Mouse (Mus musculus): ENCODE data around the gene Mrgpra1.
"Not testable (repeated sequence)": the region's sequence is repeated elsewhere in the genome, so short reads cannot be mapped to it uniquely, and the experiment has no call there.

Mrgpra1 gene

DNA sequence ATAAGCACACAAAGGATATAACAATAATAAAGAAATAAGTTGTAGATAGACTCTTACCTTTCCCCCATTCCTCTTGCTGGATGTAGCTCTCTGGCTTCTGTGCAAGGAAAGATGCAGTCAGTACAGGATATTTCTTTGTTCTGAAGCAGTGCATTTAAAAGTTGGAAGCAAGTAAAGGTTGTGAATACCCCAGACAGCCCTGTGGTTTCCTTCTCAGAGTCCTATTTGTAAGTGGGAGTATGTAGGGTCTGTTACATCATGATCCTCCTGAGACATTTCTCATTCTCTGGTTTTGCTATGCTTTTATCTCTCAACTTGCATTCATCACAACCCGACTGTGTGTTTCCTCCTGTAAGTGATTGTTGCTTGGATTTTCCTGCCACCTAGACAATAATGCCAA, at the start of gene Mrgpra1:
Gene Mrgpra1, minus strand, starts transcription at position 101 of the 400 bp plus-strand sequence.
- no peak for DNase-seq

DNA sequence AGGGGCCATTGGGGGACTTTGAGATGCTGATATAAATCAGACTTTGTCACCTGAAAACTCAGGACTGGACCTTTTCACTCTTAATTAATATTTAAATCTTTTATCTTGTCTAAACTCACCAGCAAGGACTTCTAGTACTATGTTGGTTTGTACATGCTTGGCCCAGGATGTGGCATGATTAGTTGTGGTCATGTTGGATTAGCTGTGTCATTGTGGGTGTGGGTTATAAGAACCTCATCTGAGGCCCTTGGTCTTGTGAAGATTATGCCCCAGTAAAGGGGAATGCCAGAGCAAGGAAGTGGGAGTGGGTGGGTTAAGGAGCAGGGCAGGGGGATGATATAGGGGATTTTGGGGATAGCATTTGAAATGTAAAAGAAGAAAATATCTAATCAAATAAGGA, 47.1 kb upstream of the Mrgpra1 start:
- no peak for DNase-seq

DNA sequence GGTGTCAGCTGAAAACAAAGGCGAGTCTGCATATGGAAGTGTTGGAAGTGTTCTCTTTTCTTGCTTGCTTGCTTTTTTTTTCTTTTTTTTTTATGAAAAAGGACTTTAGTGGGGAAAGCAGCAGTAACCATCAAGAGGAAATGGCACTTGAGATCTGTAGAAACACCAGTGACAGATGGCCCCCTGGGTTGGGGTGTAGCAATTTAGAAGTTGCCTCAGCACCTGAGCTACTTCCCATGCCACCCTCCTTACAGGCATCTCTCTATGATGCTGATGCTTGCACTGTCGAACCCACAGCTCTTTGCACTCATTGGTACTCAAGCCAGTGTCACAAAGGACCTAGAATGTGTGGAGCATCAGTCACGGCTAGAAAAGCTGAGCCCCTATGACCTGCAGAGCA, 5.6 kb downstream of the Mrgpra1 start:
- no peak for DNase-seq

DNA sequence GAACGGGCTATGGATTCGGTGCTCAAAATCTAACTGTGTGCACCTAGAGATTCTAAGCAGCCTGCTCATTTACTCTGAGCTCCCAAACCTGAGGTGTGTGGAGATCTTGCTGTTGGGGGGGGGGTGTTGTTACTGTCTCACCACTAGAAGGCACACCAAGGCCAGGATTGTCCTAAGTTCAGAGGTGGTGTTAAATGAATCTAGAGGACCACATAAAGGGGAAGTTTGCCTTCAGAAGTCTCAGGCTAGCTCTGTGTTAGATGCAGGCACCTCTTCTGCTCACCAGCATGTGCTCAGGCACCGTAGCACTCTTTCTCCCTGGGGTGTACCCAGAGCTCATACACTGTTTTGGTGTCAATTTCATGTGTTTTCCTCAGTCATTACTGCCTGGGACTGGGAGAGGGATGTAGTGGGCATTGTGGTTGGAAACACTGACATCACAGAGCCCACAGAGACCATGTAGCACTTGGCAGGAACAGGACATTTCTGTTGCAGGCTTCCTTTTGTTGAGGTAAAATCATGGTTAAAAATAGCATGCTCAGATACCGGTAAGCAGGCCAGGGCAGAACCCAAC, 8.0 kb downstream of the Mrgpra1 start:
- DNase-seq, result no peak

DNA sequence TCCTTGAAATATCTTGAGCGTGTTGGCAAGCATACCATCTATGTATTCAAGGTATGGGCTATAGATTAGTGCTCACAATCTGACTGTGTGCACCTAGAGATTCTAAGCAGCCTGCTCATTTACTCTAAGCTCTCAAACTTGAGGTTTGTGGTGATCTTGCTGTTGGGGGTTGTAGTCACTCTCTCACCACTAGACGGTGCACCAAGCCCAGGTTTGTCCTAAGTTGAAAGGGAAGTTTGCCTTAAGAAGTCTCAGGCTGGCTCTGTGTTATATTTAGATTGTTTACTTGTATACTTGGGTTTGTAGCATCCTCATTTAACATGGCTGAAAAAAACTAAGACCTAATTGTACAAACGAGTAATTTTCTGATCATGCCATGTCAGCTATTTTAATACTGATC, 12.2 kb downstream of the Mrgpra1 start:
- DNase-seq, result not testable (repeated sequence)

DNA sequence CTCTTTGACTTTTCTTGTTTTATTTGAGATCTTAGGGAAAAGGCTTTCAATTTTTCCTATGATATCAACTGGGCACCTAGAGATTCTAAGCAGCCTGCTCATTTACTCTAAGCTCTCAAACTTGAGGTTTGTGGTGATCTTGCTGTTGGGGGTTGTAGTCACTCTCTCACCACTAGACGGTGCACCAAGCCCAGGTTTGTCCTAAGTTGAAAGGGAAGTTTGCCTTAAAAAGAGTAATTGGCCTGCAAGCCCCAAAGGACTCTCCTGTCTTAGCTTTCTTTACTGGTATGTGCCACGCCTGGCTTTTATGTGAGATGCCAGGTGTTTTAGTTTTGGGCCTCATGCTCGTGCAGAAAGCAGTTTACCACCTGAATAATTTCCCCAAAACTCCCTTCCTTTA, 12.7 kb downstream of the Mrgpra1 start:
- DNase-seq, result not testable (repeated sequence)

DNA sequence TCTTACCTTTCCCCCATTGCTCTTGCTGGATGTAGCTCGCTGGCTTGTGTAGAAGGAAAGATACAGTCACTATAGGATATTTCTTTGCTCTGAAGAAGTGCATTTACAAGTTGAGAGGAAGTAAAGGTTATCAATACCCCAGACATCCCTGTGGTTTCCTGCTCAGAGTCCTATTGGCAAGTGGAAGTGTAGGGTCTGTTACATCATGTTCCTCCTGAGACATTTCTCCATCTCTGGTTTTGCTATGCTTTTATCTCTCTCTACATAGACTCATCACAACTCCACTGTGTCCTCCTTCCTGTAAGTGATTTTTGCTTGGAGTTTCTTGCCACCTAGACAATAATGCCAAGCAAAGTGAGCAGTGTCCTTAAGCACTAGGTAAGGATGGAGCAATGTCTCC, 35.7 kb downstream of the Mrgpra1 start:
- no peak for DNase-seq

DNA sequence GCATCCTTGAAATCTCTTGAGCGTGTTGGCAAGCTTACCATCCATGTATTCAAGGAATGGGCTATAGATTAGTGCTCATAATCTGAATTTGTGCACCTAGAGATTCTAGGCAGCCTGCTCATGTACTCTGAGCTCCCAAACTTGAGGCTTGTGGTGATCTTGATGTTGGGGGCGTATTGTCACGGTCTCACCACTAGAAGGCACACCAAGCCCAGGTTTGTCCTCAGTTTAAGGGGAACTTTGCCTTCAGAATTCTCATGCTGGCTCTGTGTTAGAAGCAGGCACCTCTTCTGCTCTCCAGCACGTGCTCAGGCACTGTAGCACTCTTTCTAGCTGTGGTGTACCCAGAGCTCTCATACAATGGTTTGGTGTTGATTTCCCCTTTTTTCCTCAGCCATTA, 41.8 kb downstream of the Mrgpra1 start:
- DNase-seq, result no peak

DNA sequence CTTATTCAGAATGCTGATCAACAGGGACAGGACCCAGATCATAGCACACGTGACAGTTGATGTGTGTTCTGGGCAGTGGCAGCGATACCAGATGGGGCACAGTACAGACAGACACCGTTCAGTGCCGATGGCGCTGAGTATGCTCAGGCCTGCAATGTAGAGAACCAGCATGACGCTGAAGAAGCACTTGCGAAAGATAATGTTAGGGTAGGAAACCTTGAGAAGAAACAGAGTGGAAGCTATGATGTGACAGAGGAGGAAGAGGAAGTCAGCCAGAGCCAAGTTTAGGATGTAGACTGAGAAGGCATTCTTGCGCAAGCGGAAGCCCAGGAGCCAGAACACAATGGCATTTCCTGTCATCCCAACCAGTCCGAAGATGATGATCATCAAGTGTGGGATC, 44.2 kb downstream of the Mrgpra1 start:
- no peak for DNase-seq

DNA sequence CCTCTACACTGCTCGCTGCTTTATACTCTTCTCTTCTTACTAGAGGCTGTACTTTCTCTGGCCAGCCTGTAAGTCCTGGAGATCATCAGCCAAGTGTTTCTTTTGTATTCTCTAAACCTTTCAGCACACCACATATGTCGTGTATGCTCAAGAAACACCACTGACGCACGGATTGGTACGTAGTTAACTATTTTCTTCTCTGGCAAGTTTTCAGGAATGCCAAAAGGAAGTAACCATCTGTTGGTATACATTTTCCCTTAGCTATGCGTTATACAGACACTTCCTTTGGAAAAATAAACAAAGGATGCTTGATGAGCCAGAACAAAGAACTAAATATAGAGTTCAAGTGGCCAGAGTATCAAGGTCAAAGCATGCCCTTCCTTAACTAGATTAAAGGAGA, 49.4 kb downstream of the Mrgpra1 start:
- not testable (repeated sequence) for DNase-seq

DNA sequence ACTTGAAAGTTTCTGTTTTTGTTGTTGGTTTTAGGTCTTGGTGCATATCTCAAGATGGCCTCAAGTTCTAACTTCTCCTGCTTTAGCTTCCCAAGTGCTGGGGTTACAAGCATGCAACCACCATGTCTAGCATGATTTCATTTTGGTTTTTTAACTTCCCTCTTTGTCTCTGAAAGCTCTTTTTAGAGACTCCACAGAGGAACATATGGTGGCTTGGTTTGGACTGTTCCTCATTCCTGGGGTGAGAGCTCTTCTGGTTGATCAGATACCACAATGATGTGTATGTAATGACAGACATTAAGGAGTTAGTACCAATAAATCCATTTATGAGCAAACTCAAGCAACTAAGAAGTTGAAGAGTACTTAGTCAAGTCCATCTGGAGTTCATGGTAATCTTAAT, 54.4 kb downstream of the Mrgpra1 start:
- not testable (repeated sequence) for DNase-seq

Measured in cerebellum, postnatal 36 days (tissue).